Mouse (Mus musculus) left cerebral cortex, adult 8-10 months (tissue): ENCODE data around the gene Adcy9. TPM values are rescaled to one million over a fixed set of nuclear protein-coding genes. Genes with fewer than 3 reads are reported as not detected.

Experiments used
- DNase-seq, 2 experiments: peaks; one replicate each; pipeline ENCODE4 v3.0.0; 2022; ENCODE audit warnings: low spot score in 2 of 2
- total RNA-seq, 4 experiments: library from RNA; stranded (reverse); gene quantifications; 2 replicates each; pipeline ENCODE4 v1.2.4; 2022

The Adcy9 gene
- total RNA-seq, 4 experiments from 2014 or later: 65.7 to 71.7 (median 69.8) TPM

GRCm38 (mm10) chr16:4419546-4420297 is 576 bp downstream of the Adcy9 start:
- DNase-seq: peak in 1 of 2 experiments; percentile 50

- DNase-seq: peak in 1 of 2 experiments; percentile 25
Observed at GRCm38 (mm10) chr16:4418776-4419545, 1.3 kb downstream of the Adcy9 start.

- DNase-seq: no peak
Observed at GRCm38 (mm10) chr16:4418072-4418471, 2.2 kb downstream of the Adcy9 start.

GRCm38 (mm10) chr16:4417455-4417854 is 2.8 kb downstream of the Adcy9 start:
- no peak for DNase-seq

- no peak for DNase-seq
Observed at GRCm38 (mm10) chr16:4414881-4415585, 5.3 kb downstream of the Adcy9 start.

- no peak for DNase-seq
Observed at GRCm38 (mm10) chr16:4413988-4414880, 6.1 kb downstream of the Adcy9 start.

GRCm38 (mm10) chr16:4413301-4413700 is 7.0 kb downstream of the Adcy9 start:
- no peak for DNase-seq

- no peak for DNase-seq
Observed at GRCm38 (mm10) chr16:4412298-4412697, 8.0 kb downstream of the Adcy9 start.

GRCm38 (mm10) chr16:4411296-4411695 is 9.0 kb downstream of the Adcy9 start:
- no peak for DNase-seq

GRCm38 (mm10) chr16:4407536-4407935 is 12.8 kb downstream of the Adcy9 start:
- DNase-seq: no peak

- DNase-seq: no peak
Observed at GRCm38 (mm10) chr16:4406706-4407105, 13.6 kb downstream of the Adcy9 start.

GRCm38 (mm10) chr16:4406047-4406586 is 14.2 kb downstream of the Adcy9 start:
- no peak for DNase-seq

GRCm38 (mm10) chr16:4404933-4405761 is 15.2 kb downstream of the Adcy9 start:
- DNase-seq: no peak

GRCm38 (mm10) chr16:4401109-4401508 is 19.2 kb downstream of the Adcy9 start:
- no peak for DNase-seq

GRCm38 (mm10) chr16:4399471-4400223 is 20.7 kb downstream of the Adcy9 start:
- no peak for DNase-seq

- no peak for DNase-seq
Observed at GRCm38 (mm10) chr16:4398782-4399181, 21.5 kb downstream of the Adcy9 start.

GRCm38 (mm10) chr16:4397636-4398035 is 22.7 kb downstream of the Adcy9 start:
- no peak for DNase-seq

GRCm38 (mm10) chr16:4395687-4396341 is 24.5 kb downstream of the Adcy9 start:
- no peak for DNase-seq
